Mouse (Mus musculus): ENCODE results near the gene Gm20532. TPM values are rescaled to one million over a fixed set of nuclear protein-coding genes. Genes with fewer than 3 reads are reported as not detected.

Gene Gm20532
- polyA plus RNA-seq, 1 experiment, result not detected

GRCm38 (mm10) chr2:26641006-26641647 is 54.7 kb downstream of the Gm20532 start:
- Histone ChIP-seq H3K4me1 (ENCODE audit: control insufficient read depth, insufficient read depth, low read length) (peaks cover 11% of the 10 kb centered on the region), H3K4me3 (replicated peaks; ENCODE audit: extremely low read depth, low read depth, low read length) (no peak overlapping the region)
- 72% methylated on average over 7 of the region's 7 CpGs for WGBS
- TF ChIP-seq POLR2A (IDR thresholded peaks at IDR 0.05; ENCODE audit: borderline replicate concordance, extremely low read depth, low read depth, low read length) (no peak), CTCF (IDR thresholded peaks at IDR 0.05; ENCODE audit: insufficient read depth, low read length) (no peak)
- no peak for DNase-seq

DNA sequence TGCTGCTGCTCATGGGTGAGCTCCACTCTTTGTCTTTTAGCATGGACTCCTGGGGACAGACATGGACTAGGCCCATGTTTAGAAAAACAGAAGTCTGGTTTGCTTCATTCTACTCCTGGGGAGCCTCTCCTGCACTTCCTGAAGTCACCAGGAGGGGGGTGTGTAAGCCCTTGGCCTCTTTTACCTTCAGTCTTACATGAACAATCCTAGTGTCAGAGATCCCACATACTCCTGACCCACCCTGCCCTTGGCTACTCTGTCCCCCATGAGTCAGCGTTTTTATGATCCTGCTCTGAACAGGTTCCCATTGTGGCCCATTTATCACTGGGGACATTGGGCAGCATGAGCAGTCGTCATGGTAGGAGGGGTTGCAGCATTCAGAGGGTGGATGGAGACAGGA is 57.5 kb downstream of the Gm20532 start:
- H3K4me1 ChIP-seq (ENCODE audit: control insufficient read depth, insufficient read depth, low read length), result peaks cover 4% of the 10 kb centered on the region; the same call in 1 of the 2 replicates
- no peak overlapping the region for H3K4me3 ChIP-seq (replicated peaks; ENCODE audit: extremely low read depth, low read depth, low read length)
- WGBS, result 50% methylated on average over 2 of the region's 2 CpGs
- DNase-seq, result no peak
- TF ChIP-seq CTCF (IDR thresholded peaks at IDR 0.05; ENCODE audit: insufficient read depth, low read length) (peak; percentile 33; the same call in 1 of the 2 replicates), POLR2A (IDR thresholded peaks at IDR 0.05; ENCODE audit: borderline replicate concordance, extremely low read depth, low read depth, low read length) (no peak)

DNA sequence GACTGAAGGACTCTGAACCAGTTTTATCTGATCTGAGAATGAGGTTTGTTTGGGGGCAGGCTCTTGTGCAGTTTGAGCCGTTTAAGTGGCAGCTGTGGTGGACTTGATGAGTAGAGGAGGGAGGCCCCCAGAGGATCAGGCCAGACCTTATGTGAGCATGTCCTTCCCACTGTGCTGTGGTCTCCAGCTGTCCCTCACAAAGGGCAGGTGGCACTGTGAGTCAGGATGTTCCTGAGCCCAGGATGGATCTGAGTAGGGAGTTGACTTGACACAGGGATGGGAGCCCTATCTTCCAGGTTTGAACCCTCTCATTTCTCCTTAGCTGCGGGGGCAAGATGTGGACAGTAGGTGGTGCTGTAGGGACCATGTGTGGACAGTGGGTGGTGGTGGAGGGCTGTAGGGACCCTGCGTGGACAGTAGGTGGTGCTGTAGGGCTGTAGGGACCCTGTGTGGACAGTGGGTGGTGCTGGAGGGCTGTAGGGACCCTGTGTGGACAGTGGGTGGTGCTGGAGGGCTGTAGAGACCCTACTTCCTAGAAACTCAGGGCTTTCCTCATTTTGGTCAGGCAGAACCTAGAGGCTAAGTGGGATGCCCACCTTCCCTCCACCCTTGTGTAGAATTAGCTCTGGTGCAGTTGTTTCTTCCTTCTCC is 60.3 kb downstream of the Gm20532 start:
- WGBS, result 16% methylated on average over 3 of the region's 3 CpGs
- H3K4me1 ChIP-seq (ENCODE audit: control insufficient read depth, insufficient read depth, low read length), result no peaks in the 10 kb centered on the region
- peak; percentile 51 for DNase-seq
- TF ChIP-seq POLR2A (IDR thresholded peaks at IDR 0.05; ENCODE audit: borderline replicate concordance, extremely low read depth, low read depth, low read length) (peak; percentile 36; the same call in 1 of the 2 replicates), CTCF (IDR thresholded peaks at IDR 0.05; ENCODE audit: insufficient read depth, low read length) (peak; percentile 100)
- H3K4me3 ChIP-seq (replicated peaks; ENCODE audit: extremely low read depth, low read depth, low read length), result no peak overlapping the region

- TF ChIP-seq POLR2A (IDR thresholded peaks at IDR 0.05; ENCODE audit: borderline replicate concordance, extremely low read depth, low read depth, low read length) (no peak), CTCF (IDR thresholded peaks at IDR 0.05; ENCODE audit: insufficient read depth, low read length) (no peak)
- no peak for DNase-seq
- Histone ChIP-seq H3K4me1 (ENCODE audit: control insufficient read depth, insufficient read depth, low read length) (no peaks in the 10 kb centered on the region), H3K4me3 (replicated peaks; ENCODE audit: extremely low read depth, low read depth, low read length) (no peak overlapping the region)
- WGBS, result 25% methylated on average over 1 of the region's 1 CpGs
Observed at GRCm38 (mm10) chr2:26654687-26655086, 68.2 kb downstream of the Gm20532 start.

DNA sequence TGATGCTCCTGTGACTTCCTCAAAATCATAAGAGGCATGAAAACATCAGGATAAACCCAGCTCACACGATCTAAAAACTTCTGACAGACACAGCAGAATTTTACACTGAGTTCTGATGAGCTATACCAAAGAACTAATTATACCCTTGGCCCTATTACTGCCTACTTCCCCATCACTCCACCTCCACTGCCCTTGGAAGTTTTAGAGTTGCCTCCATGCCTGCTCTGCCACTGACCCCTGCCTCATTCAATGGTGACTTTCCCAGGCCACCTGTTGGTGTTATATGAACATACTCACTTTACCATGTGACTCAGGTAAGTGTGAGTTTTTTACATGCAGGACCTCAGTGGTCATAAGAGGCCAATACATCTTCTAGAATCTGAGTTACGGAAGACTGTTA is 71.0 kb downstream of the Gm20532 start:
- 87% methylated on average over 2 of the region's 2 CpGs for WGBS
- no peak for DNase-seq
- H3K4me3 ChIP-seq (replicated peaks; ENCODE audit: extremely low read depth, low read depth, low read length), result no peak overlapping the region
- TF ChIP-seq POLR2A (IDR thresholded peaks at IDR 0.05; ENCODE audit: borderline replicate concordance, extremely low read depth, low read depth, low read length) (no peak), CTCF (IDR thresholded peaks at IDR 0.05; ENCODE audit: insufficient read depth, low read length) (no peak)
- peaks cover 2% of the 10 kb centered on the region; the same call in 1 of the 2 replicates for H3K4me1 ChIP-seq (ENCODE audit: control insufficient read depth, insufficient read depth, low read length)

- TF ChIP-seq POLR2A (IDR thresholded peaks at IDR 0.05; ENCODE audit: borderline replicate concordance, extremely low read depth, low read depth, low read length) (no peak), CTCF (IDR thresholded peaks at IDR 0.05; ENCODE audit: insufficient read depth, low read length) (no peak)
- Histone ChIP-seq H3K4me3 (replicated peaks; ENCODE audit: extremely low read depth, low read depth, low read length) (no peak overlapping the region), H3K4me1 (ENCODE audit: control insufficient read depth, insufficient read depth, low read length) (peaks cover 2% of the 10 kb centered on the region; the same call in 1 of the 2 replicates)
- no peak for DNase-seq
- 1% methylated on average over 20 of the region's 20 CpGs for WGBS
Observed at GRCm38 (mm10) chr2:26661143-26661752, 74.8 kb downstream of the Gm20532 start.

GRCm38 (mm10) chr2:26661768-26662508 is 75.5 kb downstream of the Gm20532 start:
- TF ChIP-seq POLR2A (IDR thresholded peaks at IDR 0.05; ENCODE audit: borderline replicate concordance, extremely low read depth, low read depth, low read length) (no peak), CTCF (IDR thresholded peaks at IDR 0.05; ENCODE audit: insufficient read depth, low read length) (no peak)
- peaks cover 2% of the 10 kb centered on the region; the same call in 1 of the 2 replicates for H3K4me1 ChIP-seq (ENCODE audit: control insufficient read depth, insufficient read depth, low read length)
- DNase-seq, result no peak
- 41% methylated on average over 29 of the region's 29 CpGs for WGBS
- H3K4me3 ChIP-seq (replicated peaks; ENCODE audit: extremely low read depth, low read depth, low read length), result no peak overlapping the region

DNA sequence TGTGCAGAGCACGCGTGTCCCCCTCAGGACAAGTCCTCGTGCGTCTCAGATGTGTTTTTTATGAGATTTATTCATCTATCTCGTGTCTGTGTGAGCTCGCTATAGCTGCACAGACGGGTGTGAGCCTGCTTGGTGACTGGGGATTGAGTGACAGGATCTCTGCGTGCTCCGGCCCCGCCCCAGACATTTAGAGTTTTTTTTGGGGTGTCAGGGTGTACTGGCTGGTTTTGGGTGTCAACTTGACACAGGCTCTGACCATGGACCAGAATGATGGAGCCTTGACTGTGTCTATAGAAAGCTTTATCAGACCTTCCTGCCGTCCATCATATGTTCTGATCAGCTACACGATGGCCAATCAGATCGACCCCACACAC is 76.1 kb downstream of the Gm20532 start:
- Histone ChIP-seq H3K4me3 (replicated peaks; ENCODE audit: extremely low read depth, low read depth, low read length) (no peak overlapping the region), H3K4me1 (ENCODE audit: control insufficient read depth, insufficient read depth, low read length) (peaks cover 2% of the 10 kb centered on the region; the same call in 1 of the 2 replicates)
- no peak for DNase-seq
- TF ChIP-seq CTCF (IDR thresholded peaks at IDR 0.05; ENCODE audit: insufficient read depth, low read length) (no peak), POLR2A (IDR thresholded peaks at IDR 0.05; ENCODE audit: borderline replicate concordance, extremely low read depth, low read depth, low read length) (no peak)
- WGBS, result 77% methylated on average over 13 of the region's 13 CpGs

DNA sequence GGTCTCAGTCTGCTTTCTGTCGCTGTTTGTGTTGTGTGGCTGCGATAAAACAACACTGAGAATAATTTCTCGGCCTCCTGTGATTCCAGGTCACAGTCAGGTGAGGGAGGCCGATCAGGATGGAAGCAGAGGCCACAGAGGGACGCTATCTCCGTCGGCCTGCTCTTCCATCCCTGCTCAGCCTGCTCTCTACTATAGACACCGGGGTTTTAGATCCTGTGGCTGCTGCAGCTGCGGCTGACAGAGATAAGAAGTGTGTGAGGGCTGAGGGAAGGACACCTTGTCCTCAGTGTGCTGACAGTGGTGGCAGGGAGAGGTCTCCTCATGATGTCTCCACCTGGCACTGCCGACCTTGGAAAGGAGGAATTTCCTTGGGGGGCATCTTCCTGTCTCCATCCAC is 76.7 kb downstream of the Gm20532 start:
- 64% methylated on average over 10 of the region's 10 CpGs for WGBS
- Histone ChIP-seq H3K4me3 (replicated peaks; ENCODE audit: extremely low read depth, low read depth, low read length) (no peak overlapping the region), H3K4me1 (ENCODE audit: control insufficient read depth, insufficient read depth, low read length) (peaks cover 2% of the 10 kb centered on the region; the same call in 1 of the 2 replicates)
- TF ChIP-seq POLR2A (IDR thresholded peaks at IDR 0.05; ENCODE audit: borderline replicate concordance, extremely low read depth, low read depth, low read length) (no peak), CTCF (IDR thresholded peaks at IDR 0.05; ENCODE audit: insufficient read depth, low read length) (no peak)
- DNase-seq, result no peak

Measured in lung, adult 2 months (tissue).